Mouse (Mus musculus) forebrain, embryonic 16.5 days (tissue): ENCODE measurements around the gene Hk1. TPM values are rescaled to one million over a fixed set of nuclear protein-coding genes. Genes with fewer than 3 reads are reported as not detected.

Experiments used
- ATAC-seq: fragments of 200-750 bp; cut with Nextera tagmentation; 2 replicates; pipeline ENCODE4 v1.8.0; 2017; ENCODE audit warnings: mild to moderate bottlenecking, moderate library complexity
- H3K27ac ChIP-seq: fragments of 300-500 bp; sonication (generic); 2 replicates; pipeline ENCODE4 v1.5.1; 2014; ENCODE audit warnings: low read length, control low read depth
- H3K27me3 ChIP-seq: fragments of 300-500 bp; sonication (generic); replicated peaks from 2 replicates; pipeline ENCODE4 v1.6.1; 2014; ENCODE audit warnings: low read length; ENCODE audit not compliant: control insufficient read depth, insufficient read depth
- H3K36me3 ChIP-seq: fragments of 300-500 bp; sonication (generic); 2 replicates; pipeline ENCODE4 v1.6.1; 2014; ENCODE audit not compliant: control insufficient read depth, insufficient read depth
- H3K4me1 ChIP-seq: fragments of 300-500 bp; sonication (generic); replicated peaks from 2 replicates; pipeline ENCODE4 v1.6.1; 2014; ENCODE audit warnings: low read length; ENCODE audit not compliant: control insufficient read depth, insufficient read depth
- H3K4me2 ChIP-seq: fragments of 300-500 bp; sonication (generic); 2 replicates; pipeline ENCODE4 v1.6.1; 2014; ENCODE audit warnings: mild to moderate bottlenecking, low read length, control low read depth
- H3K4me3 ChIP-seq: fragments of 300-500 bp; sonication (generic); replicated peaks from 2 replicates; pipeline ENCODE4 v1.5.1; 2014; ENCODE audit warnings: mild to moderate bottlenecking, low read length, control low read depth
- H3K9ac ChIP-seq: fragments of 300-500 bp; sonication (generic); replicated peaks from 2 replicates; pipeline ENCODE4 v1.6.1; 2014; ENCODE audit warnings: low read depth, low read length, control low read depth
- H3K9me3 ChIP-seq: fragments of 300-500 bp; sonication (generic); 2 replicates; pipeline ENCODE4 v1.6.1; 2016; ENCODE audit warnings: low read length; ENCODE audit not compliant: control insufficient read depth
- WGBS: fragments of 180-500 bp; shearing (Covaris S2); extraction: QIAGEN DNeasy Blood & Tissue Kit; methylation state at CpG from one replicate; pipeline ENCODE4 v1.1.7; 2014; 5-methylcytosine and 5-hydroxymethylcytosine counted together
- polyA plus RNA-seq: library from polyadenylated mRNA; unstranded; fragments of >200 nt; fragmentation: Nextera tagmentation; extraction: Ambion mirVana; gene quantifications from 2 replicates; pipeline ENCODE4 v1.2.1, GENCODE M21; 2015

Gene Hk1
- polyA plus RNA-seq, 1 experiment from 2014 or later = 107 TPM

GRCm38 (mm10) chr10:62228126-62228525 lies 151.6 kb downstream of the Hk1 start:
- Histone ChIP-seq H3K9me3 (no peaks in the 10 kb centered on the region), H3K27me3 (no peaks in the 10 kb centered on the region; the same call in 1 of the 2 replicates)
- no peak for ATAC-seq

GRCm38 (mm10) chr10:62225839-62226238 lies 153.9 kb downstream of the Hk1 start:
- no peak for ATAC-seq
- no peak overlapping the region for H3K9ac ChIP-seq
- H3K27me3 ChIP-seq = no peaks in the 10 kb centered on the region
- WGBS = 76% methylated on average over 7 of the region's 7 CpGs
- H3K9me3 ChIP-seq = no peaks in the 10 kb centered on the region
- no peaks in the 10 kb centered on the region for H3K36me3 ChIP-seq
- H3K4me1 ChIP-seq = peaks cover 7% of the 10 kb centered on the region
- no peak overlapping the region for H3K4me2 ChIP-seq
- no peak overlapping the region for H3K27ac ChIP-seq
- no peak overlapping the region for H3K4me3 ChIP-seq

More at GRCm38 (mm10) chr10:62228126-62228525, 151.6 kb downstream of the Hk1 start:
- no peak overlapping the region for H3K27ac ChIP-seq
- H3K4me1 ChIP-seq = peaks cover 10% of the 10 kb centered on the region
- H3K9ac ChIP-seq = no peak overlapping the region
- 39% methylated on average over 6 of the region's 6 CpGs for WGBS
- no peaks in the 10 kb centered on the region for H3K36me3 ChIP-seq
- H3K4me3 ChIP-seq = no peak overlapping the region
- no peak overlapping the region for H3K4me2 ChIP-seq

GRCm38 (mm10) chr10:62224231-62224630 lies 155.5 kb downstream of the Hk1 start:
- H3K36me3 ChIP-seq = no peaks in the 10 kb centered on the region
- ATAC-seq = no peak
- no peaks in the 10 kb centered on the region for H3K27me3 ChIP-seq
- no peaks in the 10 kb centered on the region for H3K4me1 ChIP-seq
- H3K4me3 ChIP-seq = no peak overlapping the region
- no peaks in the 10 kb centered on the region for H3K9me3 ChIP-seq
- no peak overlapping the region for H3K4me2 ChIP-seq
- H3K27ac ChIP-seq = no peak overlapping the region
- WGBS = 80% methylated on average over 6 of the region's 6 CpGs
- H3K9ac ChIP-seq = no peak overlapping the region

GRCm38 (mm10) chr10:62222777-62223176 lies 156.9 kb downstream of the Hk1 start:
- Histone ChIP-seq H3K27me3 (no peaks in the 10 kb centered on the region), H3K4me2 (no peak overlapping the region), H3K4me3 (no peak overlapping the region), H3K36me3 (no peaks in the 10 kb centered on the region), H3K9ac (no peak overlapping the region), H3K9me3 (no peaks in the 10 kb centered on the region), H3K27ac (no peak overlapping the region), H3K4me1 (no peaks in the 10 kb centered on the region)
- 83% methylated on average over 17 of the region's 17 CpGs for WGBS
- no peak for ATAC-seq

GRCm38 (mm10) chr10:62221647-62222046 lies 158.1 kb downstream of the Hk1 start:
- Histone ChIP-seq H3K9me3 (no peaks in the 10 kb centered on the region), H3K36me3 (no peaks in the 10 kb centered on the region), H3K4me1 (no peaks in the 10 kb centered on the region), H3K4me2 (no peak overlapping the region), H3K27me3 (no peaks in the 10 kb centered on the region), H3K9ac (no peak overlapping the region), H3K4me3 (no peak overlapping the region), H3K27ac (no peak overlapping the region)
- 97% methylated on average over 2 of the region's 2 CpGs for WGBS
- no peak for ATAC-seq

GRCm38 (mm10) chr10:62220732-62221514 lies 158.8 kb downstream of the Hk1 start:
- Histone ChIP-seq H3K27ac (no peak overlapping the region), H3K36me3 (no peaks in the 10 kb centered on the region), H3K27me3 (no peaks in the 10 kb centered on the region), H3K9me3 (no peaks in the 10 kb centered on the region), H3K9ac (no peak overlapping the region), H3K4me3 (no peak overlapping the region), H3K4me2 (no peak overlapping the region), H3K4me1 (no peaks in the 10 kb centered on the region)
- 73% methylated on average over 8 of the region's 8 CpGs for WGBS
- ATAC-seq = no peak

Other genes with a start within 250 kb of the Hk1 start
- 0.16 TPM in 1 of 2 replicates, not detected in the other for gene Neurog3, start 246.8 kb downstream of the Hk1 start, polyA plus RNA-seq
- gene Fam241b, start 236.0 kb downstream of the Hk1 start, polyA plus RNA-seq = 153 and 185 TPM in 2 replicates
- 13.9 and 15.4 TPM in 2 replicates for gene Tspan15, start 148.7 kb downstream of the Hk1 start, polyA plus RNA-seq
- gene Tacr2, start 127.5 kb downstream of the Hk1 start, polyA plus RNA-seq = not detected in 2 replicates
- gene Hkdc1, start 42.6 kb upstream of the Hk1 start, polyA plus RNA-seq = 0.11 and 0.28 TPM in 2 replicates
- gene 4930507D05Rik, start 69.6 kb upstream of the Hk1 start, polyA plus RNA-seq = 0.81 and 1.1 TPM in 2 replicates
- gene Supv3l1, start 69.8 kb upstream of the Hk1 start, polyA plus RNA-seq = 21.7 and 22.7 TPM in 2 replicates
- 75.5 and 90.3 TPM in 2 replicates for gene Vps26a, start 106.9 kb upstream of the Hk1 start, polyA plus RNA-seq
- 8.6 and 9.3 TPM in 2 replicates for gene Srgn, start 147.5 kb upstream of the Hk1 start, polyA plus RNA-seq
- gene Kif1bp, start 198.5 kb upstream of the Hk1 start, polyA plus RNA-seq = 71.4 and 71.8 TPM in 2 replicates
- gene Ddx21, start 222.4 kb upstream of the Hk1 start, polyA plus RNA-seq = 18.7 and 22.9 TPM in 2 replicates